Mouse (Mus musculus) hindbrain, embryonic 14.5 days (tissue): ENCODE data around the gene 2410004P03Rik. TPM values are rescaled to one million over a fixed set of nuclear protein-coding genes. Genes with fewer than 3 reads are reported as not detected.

ENCODE experiments used
- ATAC-seq: fragments of 200-750 bp; cut with Nextera tagmentation; 2 replicates; pipeline ENCODE4 v1.8.0; 2017; ENCODE audit warnings: moderate number of reproducible peaks, mild to moderate bottlenecking, moderate TSS enrichment, moderate library complexity; ENCODE audit not compliant: low FRiP score
- DNase-seq: peaks from one replicate; pipeline ENCODE4 v3.0.0-alpha.2; 2015; ENCODE audit warnings: low spot score
- H3K27ac ChIP-seq: fragments of 300-500 bp; sonication (generic); 2 replicates; pipeline ENCODE4 v1.5.1; 2014; ENCODE audit warnings: mild to moderate bottlenecking, moderate library complexity
- H3K27me3 ChIP-seq: fragments of 300-500 bp; sonication (generic); 2 replicates; pipeline ENCODE4 v1.6.1; 2014; ENCODE audit warnings: mild to moderate bottlenecking, low read length, mixed read lengths; ENCODE audit not compliant: control insufficient read depth, insufficient read depth
- H3K36me3 ChIP-seq: fragments of 300-500 bp; sonication (generic); replicated peaks from 2 replicates; pipeline ENCODE4 v1.6.1; 2014; ENCODE audit not compliant: control insufficient read depth, insufficient read depth
- H3K4me1 ChIP-seq: fragments of 300-500 bp; sonication (generic); replicated peaks from 2 replicates; pipeline ENCODE4 v1.6.1; 2014; ENCODE audit warnings: antibody characterized with exemption, low read length, mixed read lengths; ENCODE audit not compliant: control insufficient read depth, insufficient read depth
- H3K4me2 ChIP-seq: fragments of 300-500 bp; sonication (generic); replicated peaks from 2 replicates; pipeline ENCODE4 v1.6.1; 2014; ENCODE audit warnings: mild to moderate bottlenecking, moderate library complexity
- H3K4me3 ChIP-seq: fragments of 300-500 bp; sonication (generic); replicated peaks from 2 replicates; pipeline ENCODE4 v1.5.1; 2014; ENCODE audit warnings: mild to moderate bottlenecking, low read length
- H3K9ac ChIP-seq: fragments of 300-500 bp; sonication (generic); 2 replicates; pipeline ENCODE4 v1.6.1; 2014
- H3K9me3 ChIP-seq: fragments of 300-500 bp; sonication (generic); 2 replicates; pipeline ENCODE4 v1.6.1; 2016; ENCODE audit warnings: low read length; ENCODE audit not compliant: control insufficient read depth
- WGBS: fragments of 180-500 bp; shearing (Covaris S2); extraction: QIAGEN DNeasy Blood & Tissue Kit; methylation state at CpG from one replicate; pipeline ENCODE4 v1.1.7; 2014; 5-methylcytosine and 5-hydroxymethylcytosine counted together
- polyA plus RNA-seq: library from polyadenylated mRNA; unstranded; fragments of >200 nt; fragmentation: Nextera tagmentation; extraction: Ambion mirVana; gene quantifications from 2 replicates; pipeline ENCODE4 v1.2.1, GENCODE M21; 2014

2410004P03Rik gene
- polyA plus RNA-seq, 1 experiment from 2014 or later: 7.7 TPM

DNA sequence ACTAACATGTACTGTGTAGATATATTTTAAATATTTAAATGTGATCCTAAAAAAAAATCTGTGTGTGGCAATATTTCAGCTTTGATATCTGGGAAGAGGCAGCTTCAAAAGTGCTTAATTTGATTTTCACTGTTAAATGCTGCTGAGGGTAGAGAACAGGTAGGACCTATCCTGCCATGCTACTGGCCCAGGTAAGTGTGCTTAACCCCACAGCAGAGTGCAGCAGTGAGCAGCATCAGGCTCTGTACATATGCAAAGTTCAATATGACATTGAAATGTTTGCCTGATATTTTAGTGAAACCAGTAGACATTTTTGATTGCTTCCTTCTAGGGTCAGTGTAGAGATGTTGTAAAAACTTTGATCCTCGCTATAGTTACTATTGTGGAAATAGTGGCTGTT lies 25.7 kb downstream of the 2410004P03Rik start:
- no peaks in the 10 kb centered on the region for H3K27me3 ChIP-seq
- peaks cover 40% of the 10 kb centered on the region for H3K36me3 ChIP-seq
- no peaks in the 10 kb centered on the region for H3K9me3 ChIP-seq
- H3K9ac ChIP-seq: no peak overlapping the region
- no peak overlapping the region for H3K27ac ChIP-seq
- no peaks in the 10 kb centered on the region for H3K4me1 ChIP-seq
- DNase-seq (no peak), ATAC-seq (no peak)
- H3K4me3 ChIP-seq: no peak overlapping the region
- H3K4me2 ChIP-seq: no peak overlapping the region
- WGBS: 97% methylated on average over 1 of the region's 1 CpGs

- Histone ChIP-seq H3K9me3 (no peaks in the 10 kb centered on the region), H3K4me3 (no peak overlapping the region), H3K27me3 (no peaks in the 10 kb centered on the region), H3K4me2 (no peak overlapping the region), H3K4me1 (no peaks in the 10 kb centered on the region), H3K9ac (no peak overlapping the region), H3K27ac (no peak overlapping the region), H3K36me3 (peaks cover 91% of the 10 kb centered on the region)
- no peak for DNase-seq
- no peak for ATAC-seq
Measured at GRCm38 (mm10) chr12:16977120-16977519, 34.4 kb downstream of the 2410004P03Rik start.

- Histone ChIP-seq H3K27ac (no peak overlapping the region), H3K4me2 (no peak overlapping the region), H3K4me1 (no peaks in the 10 kb centered on the region), H3K27me3 (no peaks in the 10 kb centered on the region), H3K9ac (no peak overlapping the region), H3K4me3 (no peak overlapping the region), H3K9me3 (no peaks in the 10 kb centered on the region), H3K36me3 (peaks cover 69% of the 10 kb centered on the region)
- DNase-seq: no peak
- 99% methylated on average over 2 of the region's 2 CpGs for WGBS
- no peak for ATAC-seq
Measured at GRCm38 (mm10) chr12:16966811-16967210, 44.7 kb downstream of the 2410004P03Rik start.

DNA sequence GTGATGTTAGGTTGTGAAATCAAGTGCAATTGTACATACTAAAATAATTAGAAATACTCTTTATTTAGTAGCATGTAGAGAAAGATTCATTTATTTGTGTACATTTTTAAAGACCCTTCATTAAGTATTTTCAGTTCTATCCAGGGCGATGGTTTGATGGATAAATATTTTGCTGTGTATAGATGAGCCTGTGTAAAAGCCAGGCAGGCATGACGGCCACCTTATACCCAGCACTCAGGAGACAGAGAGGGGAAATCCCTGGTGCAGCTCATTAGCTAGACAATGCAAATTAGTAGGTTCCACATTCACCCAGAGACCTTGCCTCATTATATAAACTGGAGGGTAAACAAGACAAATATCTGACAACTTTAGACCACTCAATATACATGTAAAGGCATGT lies 48.2 kb downstream of the 2410004P03Rik start:
- WGBS: 65% methylated on average over 2 of the region's 2 CpGs
- no peak overlapping the region for H3K4me3 ChIP-seq
- ATAC-seq: no peak
- no peak overlapping the region for H3K4me2 ChIP-seq
- H3K27ac ChIP-seq: no peak overlapping the region
- no peaks in the 10 kb centered on the region for H3K4me1 ChIP-seq
- H3K9me3 ChIP-seq: no peaks in the 10 kb centered on the region
- H3K36me3 ChIP-seq: peaks cover 70% of the 10 kb centered on the region
- H3K9ac ChIP-seq: no peak overlapping the region
- no peak for DNase-seq
- H3K27me3 ChIP-seq: no peaks in the 10 kb centered on the region

DNA sequence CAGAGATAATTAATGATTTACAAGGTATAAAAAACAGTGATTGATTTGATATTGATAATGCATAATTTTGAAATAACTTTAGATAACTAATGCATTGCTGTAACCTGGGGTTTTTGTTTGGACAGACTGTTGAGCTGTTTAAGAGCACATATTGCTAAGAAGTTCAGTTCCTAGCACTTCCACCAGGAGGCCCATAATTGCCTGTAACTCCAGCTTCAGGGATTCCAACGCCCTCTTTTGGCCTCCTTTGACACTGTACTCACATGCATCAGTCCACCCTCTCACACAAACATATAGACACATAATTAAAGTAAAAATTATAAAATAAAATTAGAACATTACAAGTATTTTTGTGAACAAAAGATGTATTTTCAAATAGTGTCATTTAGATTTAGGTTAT lies 52.7 kb downstream of the 2410004P03Rik start:
- Histone ChIP-seq H3K4me2 (no peak overlapping the region), H3K4me1 (no peaks in the 10 kb centered on the region), H3K36me3 (peaks cover 59% of the 10 kb centered on the region), H3K9ac (no peak overlapping the region), H3K27me3 (no peaks in the 10 kb centered on the region), H3K4me3 (no peak overlapping the region), H3K9me3 (no peaks in the 10 kb centered on the region), H3K27ac (no peak overlapping the region)
- no peak for ATAC-seq
- DNase-seq: no peak
- 55% methylated on average over 1 of the region's 1 CpGs for WGBS

Other genes starting within 250 kb of the 2410004P03Rik start
- 0.88 and 1.4 TPM in 2 replicates for gene Greb1, start 210.8 kb downstream of the 2410004P03Rik start, polyA plus RNA-seq
- 32.5 and 36.2 TPM in 2 replicates for gene E2f6, start 200.8 kb downstream of the 2410004P03Rik start, polyA plus RNA-seq
- 15.7 and 17.6 TPM in 2 replicates for gene Rock2, start 116.8 kb downstream of the 2410004P03Rik start, polyA plus RNA-seq
- gene Pqlc3, start 11.3 kb downstream of the 2410004P03Rik start, polyA plus RNA-seq: 1.6 and 1.9 TPM in 2 replicates
- 2.8 and 3.3 TPM in 2 replicates for gene Kcnf1, start 165.2 kb upstream of the 2410004P03Rik start, polyA plus RNA-seq